Mouse (Mus musculus): ENCODE results near the gene Fbxl18.
"Not testable (repeated sequence)": the region's sequence is repeated elsewhere in the genome, so short reads cannot be mapped to it uniquely, and the experiment has no call there.

Fbxl18 gene

DNA sequence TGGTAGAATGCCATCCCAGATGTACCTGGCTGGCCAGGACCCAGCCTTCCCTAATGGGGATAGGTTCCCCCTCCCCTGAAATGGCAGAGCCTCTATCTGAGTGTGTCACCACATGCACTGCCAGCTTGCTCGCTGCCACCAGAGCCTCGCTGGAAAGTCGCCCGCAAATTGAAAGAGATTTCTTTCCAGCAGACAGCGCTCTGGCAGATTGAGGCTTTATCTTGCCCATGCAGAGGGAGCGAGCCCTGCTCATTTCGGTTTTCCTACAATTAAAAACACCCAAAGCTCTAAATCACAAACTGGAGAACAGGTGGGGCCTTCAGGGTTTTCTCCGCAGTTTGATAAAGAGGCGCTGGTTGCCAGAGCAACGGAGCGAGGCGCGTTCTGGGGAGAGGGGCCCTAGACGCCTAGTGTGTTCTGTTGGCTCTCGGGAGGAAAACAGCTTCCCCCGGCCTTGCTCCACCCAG lies 37.4 kb downstream of the Fbxl18 start:
- DNase-seq, result no peak

DNA sequence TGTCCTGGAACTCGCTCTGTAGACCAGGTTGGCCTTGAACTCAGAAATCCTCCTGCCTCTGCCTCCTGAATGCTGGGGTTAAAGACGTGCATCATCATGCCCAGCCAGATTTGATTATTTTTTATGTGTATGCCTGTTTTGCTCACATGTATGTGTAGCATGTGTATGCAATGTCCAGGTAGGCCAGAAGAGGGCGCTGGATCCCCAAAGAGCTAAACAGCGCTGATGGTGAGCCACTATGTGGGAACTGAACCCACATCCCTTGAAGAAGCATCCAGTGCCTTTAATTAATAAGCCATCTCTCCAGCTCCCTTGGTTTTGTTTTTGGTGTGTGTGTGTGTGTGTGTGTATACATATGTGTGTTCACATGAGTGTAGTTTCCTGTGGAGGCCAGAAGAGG lies 38.8 kb downstream of the Fbxl18 start:
- no peak for DNase-seq

DNA sequence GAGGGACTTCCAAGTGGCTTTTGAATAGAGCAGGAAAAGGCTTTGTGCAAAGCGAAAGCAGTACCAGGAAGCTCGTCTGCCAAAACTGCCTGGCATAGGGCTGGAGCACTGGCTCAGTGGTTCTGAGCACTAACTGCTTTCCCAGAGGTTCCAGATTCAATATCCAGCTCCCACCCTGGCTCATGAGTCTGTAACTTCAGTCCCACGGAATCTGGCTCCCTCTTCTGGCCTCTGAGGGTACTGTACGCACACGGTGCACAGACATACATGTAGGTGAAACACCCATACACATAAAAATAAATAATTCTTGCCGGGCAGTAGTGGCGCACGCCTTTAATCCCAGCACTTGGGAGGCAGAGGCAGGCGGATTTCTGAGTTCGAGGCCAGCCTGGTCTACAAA lies 40.3 kb downstream of the Fbxl18 start:
- DNase-seq, result peak; percentile 53 to 65

DNA sequence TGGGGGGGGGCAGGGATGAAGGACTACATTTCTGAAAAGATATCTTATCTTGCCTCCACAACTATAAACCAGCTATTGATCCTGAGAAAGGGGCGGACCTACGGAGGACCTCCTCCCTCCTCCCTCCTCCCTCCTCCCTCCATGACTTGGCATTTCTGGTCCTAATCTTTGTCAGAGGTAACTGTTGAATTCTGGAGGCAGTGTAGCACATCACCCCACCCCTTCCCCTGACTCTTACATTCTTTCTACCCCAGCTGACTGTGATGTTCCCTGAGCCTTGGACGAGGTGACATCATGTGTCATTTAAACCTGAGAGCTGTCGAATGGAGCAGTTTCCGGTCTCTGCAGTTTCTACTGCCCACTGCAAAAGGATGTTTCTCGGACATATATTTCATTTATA lies 41.6 kb downstream of the Fbxl18 start:
- DNase-seq, result no peak

- DNase-seq, result no peak
These were observed 43.6 kb downstream of the Fbxl18 start for GRCm38 (mm10) chr5:142851681-142852049.

DNA sequence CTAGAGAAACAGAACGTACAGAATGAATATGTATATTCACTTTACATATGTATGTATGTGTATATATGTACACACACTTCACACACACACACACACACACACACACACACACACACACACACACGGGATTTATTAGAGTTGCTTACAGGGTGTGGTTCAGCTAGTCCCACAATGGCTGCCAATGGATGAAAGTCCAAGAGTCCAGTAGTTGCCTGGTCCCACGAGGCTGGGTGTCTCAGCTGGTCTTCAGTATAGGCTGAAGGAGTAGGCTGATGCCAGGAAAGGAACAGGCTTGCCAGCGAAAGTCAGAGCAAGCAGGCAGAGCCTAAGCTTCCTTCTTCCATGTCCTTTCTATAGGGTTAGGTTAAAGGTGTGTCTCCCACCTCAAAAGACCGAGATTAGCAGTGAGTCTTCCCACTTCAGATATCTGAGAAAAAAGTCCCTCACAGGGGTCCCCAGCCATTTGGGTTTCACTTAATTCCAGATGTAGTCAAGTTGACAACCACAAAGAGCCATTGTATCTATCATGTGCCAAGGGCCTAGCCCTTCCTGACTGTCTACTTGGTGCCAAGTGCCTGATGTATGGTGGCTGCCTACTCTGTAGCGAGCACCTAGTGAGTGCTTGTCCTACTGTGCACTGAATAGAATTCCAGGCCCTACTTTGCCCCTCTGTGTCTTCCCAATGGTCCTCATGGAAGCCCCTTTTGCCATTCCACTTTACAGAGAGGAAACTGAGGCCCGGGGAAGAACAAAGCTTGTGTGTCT lies 44.1 kb downstream of the Fbxl18 start:
- DNase-seq, result peak in 1 of 2 experiments; percentile 11

DNA sequence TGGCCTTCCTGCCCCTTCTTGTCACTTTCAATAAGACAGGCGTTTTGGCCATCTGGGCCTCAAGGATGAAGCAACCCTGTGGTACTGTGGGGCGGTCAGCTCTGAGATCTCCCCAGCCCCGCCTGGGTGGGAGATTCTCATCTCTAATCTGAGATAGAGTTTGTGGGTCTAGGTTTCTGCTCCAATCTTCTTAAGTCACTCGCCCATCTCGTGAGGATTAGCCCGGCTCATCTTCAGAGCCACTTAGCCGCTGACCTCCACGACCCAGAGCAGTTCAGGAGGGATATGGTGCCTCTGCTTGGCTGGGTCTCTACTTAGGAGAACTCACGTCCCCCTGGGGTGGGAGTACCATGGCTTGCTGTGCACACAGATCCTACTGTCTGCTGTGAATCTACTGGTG lies 44.7 kb downstream of the Fbxl18 start:
- DNase-seq, result no peak

DNA sequence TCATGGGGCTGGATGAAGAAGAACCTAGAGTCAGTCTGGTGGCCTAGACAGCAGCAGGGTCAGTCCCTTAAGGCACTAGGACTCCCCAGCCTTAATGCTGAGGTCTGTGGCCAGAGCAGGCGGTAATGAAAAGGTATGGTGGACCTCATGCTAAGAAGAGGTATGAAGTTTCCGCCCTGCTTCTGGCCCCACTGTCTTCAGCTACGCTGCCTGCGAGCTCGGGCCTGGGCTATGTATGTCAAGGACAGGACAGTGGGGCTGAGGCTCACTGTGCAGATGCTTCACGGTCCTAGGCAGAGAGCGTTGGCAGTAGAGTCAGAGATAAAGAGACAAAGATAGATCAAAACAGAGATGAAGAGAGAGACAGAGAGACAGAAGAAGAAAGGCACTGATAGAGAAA lies 46.3 kb downstream of the Fbxl18 start:
- DNase-seq, result no peak

- DNase-seq, result no peak
These were observed 47.1 kb downstream of the Fbxl18 start for GRCm38 (mm10) chr5:142848149-142848548.

- DNase-seq, result peak; percentile 38 to 43
These were observed 50.8 kb downstream of the Fbxl18 start for GRCm38 (mm10) chr5:142844467-142844866.

GRCm38 (mm10) chr5:142842137-142842642 lies 53.0 kb downstream of the Fbxl18 start:
- DNase-seq, result peak; percentile 43 to 57

DNA sequence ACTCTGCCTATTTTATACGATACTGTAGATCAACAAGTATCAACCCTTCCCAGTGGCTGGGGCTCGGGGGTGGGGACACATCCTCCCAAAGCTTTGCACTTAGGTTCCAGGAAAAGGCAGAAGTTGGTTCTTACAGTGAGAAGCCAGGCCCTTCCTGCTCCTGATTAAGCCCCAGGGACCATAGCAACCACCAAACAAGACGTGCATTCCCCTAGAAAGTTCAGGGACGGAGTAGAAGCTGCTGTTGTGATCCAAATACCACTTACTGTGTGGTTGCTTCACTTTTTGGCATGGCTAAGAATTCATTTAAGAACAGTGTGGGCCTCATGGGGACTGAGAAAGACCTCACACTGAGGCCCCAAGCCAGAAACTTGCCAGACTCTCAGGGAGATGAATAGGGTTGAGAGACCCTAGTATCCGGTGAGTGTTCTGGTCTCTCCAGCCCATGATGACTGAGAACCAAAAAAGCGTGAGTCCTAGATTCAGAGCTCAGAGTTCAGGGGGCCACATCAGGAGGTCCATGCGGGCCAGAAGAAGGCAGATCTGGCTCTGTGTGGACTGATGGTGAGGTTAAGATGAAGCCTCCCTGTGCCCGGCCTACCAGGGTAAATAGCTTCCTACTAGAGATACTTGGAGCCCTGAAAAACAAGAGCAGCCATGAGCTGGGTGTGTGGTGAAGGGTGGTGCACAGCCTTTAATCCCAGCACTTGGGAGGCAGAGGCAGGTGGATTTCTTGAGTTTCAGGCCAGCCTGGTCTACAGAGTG lies 53.7 kb downstream of the Fbxl18 start:
- DNase-seq, result no peak

- not testable (repeated sequence) for DNase-seq
These were observed 57.8 kb downstream of the Fbxl18 start for GRCm38 (mm10) chr5:142837427-142837826.

DNA sequence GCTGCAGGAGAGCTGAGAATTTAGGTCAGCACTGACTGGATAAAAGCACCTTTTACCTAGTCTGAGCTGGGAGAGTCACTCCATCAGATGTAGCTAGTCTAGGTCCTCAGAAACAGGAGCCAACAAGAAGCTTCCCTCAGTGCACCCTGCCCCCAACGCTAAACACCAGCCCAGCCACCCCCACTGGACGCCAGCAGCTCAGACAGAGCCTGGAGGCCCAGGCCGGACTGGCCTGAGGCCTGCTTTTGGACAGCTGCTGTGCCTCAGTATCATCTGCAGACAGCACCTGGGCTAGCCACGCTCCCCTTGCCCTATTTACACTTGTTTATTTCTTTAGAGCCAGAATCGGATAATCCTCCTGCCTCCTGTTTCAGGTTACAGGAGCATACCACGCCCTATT lies 58.3 kb downstream of the Fbxl18 start:
- no peak for DNase-seq

GRCm38 (mm10) chr5:142833646-142834438 lies 61.4 kb downstream of the Fbxl18 start:
- no peak for DNase-seq

GRCm38 (mm10) chr5:142826131-142826530 lies 69.1 kb downstream of the Fbxl18 start:
- DNase-seq, result no peak

DNA sequence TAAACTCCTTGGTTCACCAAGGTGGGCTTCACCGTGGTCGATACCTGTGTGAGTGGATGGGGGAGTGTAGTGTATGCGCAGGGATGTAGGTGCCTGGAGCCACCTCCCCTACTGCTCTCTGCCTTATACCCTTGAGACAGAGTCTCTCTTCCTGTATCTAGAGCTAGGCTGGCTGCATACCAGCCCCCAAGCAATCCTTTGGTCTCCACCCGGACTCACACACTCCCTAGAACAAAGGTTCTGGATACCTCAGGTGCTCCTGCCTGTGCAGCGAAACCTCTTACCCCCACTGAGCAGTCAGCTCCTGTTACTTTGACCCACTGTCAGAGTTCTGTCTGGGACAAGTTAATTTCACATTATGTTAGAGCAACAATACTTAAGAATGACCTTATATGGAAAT lies 69.6 kb downstream of the Fbxl18 start:
- DNase-seq, result peak; percentile 59 to 88

DNA sequence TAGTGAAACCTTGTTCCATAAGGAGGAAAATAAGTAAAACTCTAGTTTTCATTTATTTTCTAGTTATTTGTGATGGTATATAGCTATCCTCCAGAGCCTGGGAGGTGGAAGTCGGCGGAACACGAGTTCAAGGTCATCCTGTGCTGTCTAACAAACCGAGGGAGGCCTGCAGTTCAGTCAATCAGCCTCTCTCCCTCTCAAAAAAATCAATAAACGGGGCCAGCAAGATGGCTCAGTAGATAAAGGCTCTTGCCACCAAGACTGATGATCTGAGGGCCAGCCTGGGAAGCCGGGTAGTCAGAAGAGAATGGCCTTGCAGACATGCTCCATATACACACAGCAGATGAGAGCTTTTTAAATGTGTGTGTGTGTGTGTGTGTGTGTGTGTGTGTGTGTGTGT lies 71.1 kb downstream of the Fbxl18 start:
- DNase-seq, result no peak

DNA sequence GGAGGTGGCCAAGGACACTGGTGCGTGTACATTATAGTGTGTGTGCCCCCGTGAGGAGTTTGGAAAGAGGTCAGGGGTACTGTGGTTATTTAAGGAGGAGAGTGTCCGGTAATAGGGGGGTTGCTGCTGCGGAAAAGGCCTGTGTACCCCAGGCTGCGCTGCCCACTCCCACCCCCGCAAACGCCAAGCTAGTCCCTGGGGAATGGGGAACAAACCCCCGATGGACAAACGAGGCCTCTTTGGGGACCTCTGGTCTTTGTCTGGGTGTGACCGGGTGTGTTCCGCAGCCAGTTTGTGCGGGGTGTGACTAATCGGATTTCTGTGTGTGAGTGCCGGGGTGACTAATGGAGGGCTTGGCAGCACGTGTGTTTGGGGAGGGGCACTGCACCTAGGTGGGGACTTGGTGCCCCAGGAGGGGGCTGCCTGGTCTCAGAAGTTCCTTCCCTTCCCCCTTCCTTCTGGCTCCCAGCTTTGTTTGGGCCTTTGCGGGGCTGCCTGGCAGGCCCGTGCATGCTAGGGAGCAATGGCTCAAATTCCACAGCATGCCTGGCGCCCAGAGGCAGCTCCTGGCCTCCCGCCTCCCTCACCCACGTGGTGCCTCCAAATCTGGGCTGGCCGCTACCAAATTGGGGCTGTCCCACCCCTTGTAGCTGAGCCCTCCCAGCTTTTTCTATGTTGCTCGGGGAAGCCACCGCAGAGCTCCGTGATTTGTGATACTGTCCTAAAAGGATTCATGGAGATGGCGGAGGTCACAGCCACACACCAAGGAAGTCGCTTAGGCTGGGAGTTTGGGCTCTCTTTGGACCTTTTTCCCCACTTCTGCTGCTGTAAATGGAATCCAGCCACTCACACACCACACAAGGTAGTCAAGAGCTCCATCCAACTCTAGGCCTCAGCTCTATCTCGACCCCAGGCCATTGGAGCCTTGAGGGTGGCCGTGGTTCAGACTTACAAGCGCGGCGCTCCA lies 71.8 kb downstream of the Fbxl18 start:
- DNase-seq, result peak; percentile 92 to 96

GRCm38 (mm10) chr5:142822286-142823095 lies 72.7 kb downstream of the Fbxl18 start:
- peak; percentile 60 to 78 for DNase-seq

DNA sequence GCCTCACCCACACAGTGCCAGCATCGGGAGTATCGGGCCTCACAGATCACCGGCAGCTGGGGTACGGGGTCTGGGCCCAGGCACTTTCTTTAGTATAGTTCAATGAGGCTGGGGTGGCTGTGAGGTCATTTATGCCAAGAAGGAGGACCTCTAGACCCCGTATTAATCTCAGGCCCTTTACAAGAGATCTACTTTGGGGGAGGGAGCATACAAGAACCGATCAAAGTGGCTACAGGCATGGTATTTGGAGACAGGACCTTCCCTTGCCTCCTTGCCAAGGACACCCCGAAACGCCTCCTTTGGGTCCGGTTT lies 73.3 kb downstream of the Fbxl18 start:
- DNase-seq, result no peak
